Mouse (Mus musculus): ENCODE measurements at regions not wholly inside any gene's neighbourhood (a gene's known extent, or its start where the extent isn't known, plus 50 kb on each side); places are given as distances from the start of the nearest gene placed in this dataset.
A peak's percentile ranks its signal among the peaks of the same experiment; 100 is the strongest.

- DNase-seq (ENCODE audit: low read depth, low spot score), result peak; percentile 77
These were observed 106.1 kb upstream of the Ahr start for GRCm38 (mm10) chr12:35640911-35641345.

GRCm38 (mm10) chr12:35623484-35623883 lies 88.6 kb upstream of the Ahr start:
- DNase-seq (ENCODE audit: low read depth, low spot score), result peak; percentile 54

GRCm38 (mm10) chr12:35614885-35615284 lies 80.0 kb upstream of the Ahr start:
- DNase-seq (ENCODE audit: low read depth, low spot score), result no peak

DNA sequence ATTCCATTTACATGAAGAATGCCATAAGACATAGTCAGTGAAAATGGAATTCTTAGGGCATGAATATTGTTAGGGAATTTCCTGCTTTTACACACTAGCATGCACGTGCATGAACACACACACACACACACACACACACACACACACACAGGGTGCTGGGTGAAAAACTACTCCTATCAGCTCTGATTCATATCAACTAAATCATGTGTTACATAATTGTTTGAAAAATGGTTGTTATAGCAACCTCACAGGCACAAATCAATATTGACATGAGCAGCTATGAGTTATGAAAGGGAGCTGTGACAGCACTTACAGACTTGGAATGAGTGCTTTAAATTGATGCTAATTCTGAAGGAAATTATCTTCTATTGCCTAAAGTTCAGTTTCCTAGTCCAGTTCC lies 72.8 kb upstream of the Ahr start:
- DNase-seq (ENCODE audit: low read depth, low spot score), result no peak

DNA sequence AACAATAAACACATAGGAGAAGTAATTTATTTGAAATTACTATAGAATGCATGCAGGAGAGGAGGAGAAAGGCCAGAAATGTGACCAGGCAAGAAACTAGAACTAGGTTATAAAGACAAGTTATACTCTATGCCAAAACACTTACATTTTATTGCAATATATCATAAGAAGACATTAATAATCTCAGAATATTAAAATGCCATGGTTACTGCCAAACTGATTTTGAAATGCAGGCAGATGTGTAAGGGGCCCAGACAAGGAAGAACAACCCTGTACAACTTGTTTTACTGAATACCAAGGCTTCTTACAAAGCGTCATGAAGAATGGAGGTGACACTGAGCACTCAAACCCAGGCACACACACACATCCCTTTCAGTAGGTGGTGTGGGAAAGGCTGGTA lies 68.9 kb upstream of the Ahr start:
- no peak for DNase-seq (ENCODE audit: low read depth, low spot score)

DNA sequence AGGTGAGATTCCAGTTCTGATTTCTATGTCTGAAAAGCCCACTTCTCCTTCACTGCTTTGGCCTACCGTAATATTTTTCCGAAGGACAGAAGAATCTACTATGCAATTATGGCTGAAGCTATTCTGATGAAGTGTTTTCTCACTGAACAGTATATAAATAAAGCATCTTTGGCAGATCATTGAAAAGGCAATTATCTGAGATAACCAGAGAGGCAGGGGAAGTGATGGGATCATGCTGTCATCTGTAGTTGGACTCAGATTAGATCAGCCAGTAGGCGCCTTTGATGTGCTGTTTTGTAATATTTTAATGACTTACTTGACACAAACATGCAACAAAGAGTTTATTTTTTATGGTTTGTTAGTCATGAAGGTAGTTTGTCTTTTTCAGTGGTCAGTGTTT lies 67.8 kb upstream of the Ahr start:
- no peak for DNase-seq (ENCODE audit: low read depth, low spot score)

- no peak for DNase-seq (ENCODE audit: low read depth, low spot score)
These were observed 63.5 kb upstream of the Ahr start for GRCm38 (mm10) chr12:35598298-35598697.

GRCm38 (mm10) chr12:35592866-35593265 lies 58.0 kb upstream of the Ahr start:
- no peak for DNase-seq (ENCODE audit: low read depth, low spot score)
